Mouse (Mus musculus) lung, postnatal 0 days (tissue): ENCODE measurements around the gene Fer1l5.

Experiments
- CTCF ChIP-seq: IDR thresholded peaks from 2 replicates; pipeline ENCODE4 v1.5.1; 2016; ENCODE audit warnings: antibody characterized with exemption, mild to moderate bottlenecking
- EP300 ChIP-seq: IDR thresholded peaks from 2 replicates; pipeline ENCODE4 v1.6.1; 2016; ENCODE audit warnings: antibody characterized with exemption, mild to moderate bottlenecking, control low read depth

DNA sequence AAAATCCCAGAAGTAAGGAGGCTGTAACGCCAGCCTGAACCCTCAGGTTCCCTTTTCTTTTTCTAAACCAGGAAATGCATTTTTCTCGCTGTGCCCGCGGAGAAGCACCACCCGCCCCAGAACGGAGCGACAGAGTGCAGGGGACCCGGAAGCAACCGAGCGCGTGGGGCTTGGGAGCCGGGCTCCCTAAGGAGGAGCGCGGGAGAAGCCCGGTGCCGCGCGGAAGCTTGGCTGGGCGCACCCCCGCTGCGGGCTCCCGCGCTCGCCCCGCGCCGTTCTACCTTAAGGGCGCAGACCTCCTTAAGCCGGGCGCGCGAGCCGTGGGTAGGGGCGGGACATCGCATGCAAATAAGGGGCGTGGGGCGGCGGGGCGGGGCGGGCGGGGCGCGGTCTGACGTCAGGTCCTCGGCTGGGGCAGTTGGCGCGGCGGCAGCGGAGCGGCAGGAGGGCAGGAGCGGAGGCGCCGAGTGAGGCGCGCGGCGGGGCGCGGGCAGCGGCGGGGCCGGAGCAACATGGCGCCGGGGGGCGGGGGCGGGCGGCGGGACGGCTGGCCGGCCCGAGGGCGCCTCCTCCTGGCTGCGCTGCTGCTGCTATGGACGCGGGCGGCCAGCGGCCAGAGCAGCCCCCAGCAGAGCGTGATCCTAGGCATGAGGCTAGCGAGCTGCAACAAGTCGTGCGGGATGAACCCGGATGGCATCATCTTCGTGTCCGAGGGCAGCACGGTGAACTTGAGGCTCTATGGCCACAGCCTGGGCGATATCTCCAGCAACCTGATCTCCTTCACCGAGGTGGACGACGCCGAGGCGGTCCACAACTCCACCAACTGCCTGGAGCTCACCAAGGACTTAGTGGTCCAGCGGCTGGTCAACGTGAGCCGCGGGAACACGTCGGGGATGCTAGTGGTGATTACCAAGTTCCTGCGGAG lies 99.4 kb downstream of the Fer1l5 start, which contains the start of gene Cnnm4:
- TF ChIP-seq CTCF (peak; percentile 64), EP300 (no peak)
